Mouse (Mus musculus) spleen, adult 2 months (tissue): ENCODE data around the gene Spag16.

Experiments used
- CTCF ChIP-seq: fragments of 200-500 bp; IDR thresholded peaks from 2 replicates; pipeline ENCODE4 v1.5.1; 2011; ENCODE audit warnings: mild to moderate bottlenecking, inconsistent platforms; ENCODE audit not compliant: insufficient read depth, insufficient read length, insufficient replicate concordance; ENCODE audit errors: extremely low read depth
- POLR2A ChIP-seq: fragments of 200-500 bp; IDR thresholded peaks from 2 replicates; pipeline ENCODE4 v1.6.1; 2011; ENCODE audit warnings: low read depth, low read length, inconsistent platforms

DNA sequence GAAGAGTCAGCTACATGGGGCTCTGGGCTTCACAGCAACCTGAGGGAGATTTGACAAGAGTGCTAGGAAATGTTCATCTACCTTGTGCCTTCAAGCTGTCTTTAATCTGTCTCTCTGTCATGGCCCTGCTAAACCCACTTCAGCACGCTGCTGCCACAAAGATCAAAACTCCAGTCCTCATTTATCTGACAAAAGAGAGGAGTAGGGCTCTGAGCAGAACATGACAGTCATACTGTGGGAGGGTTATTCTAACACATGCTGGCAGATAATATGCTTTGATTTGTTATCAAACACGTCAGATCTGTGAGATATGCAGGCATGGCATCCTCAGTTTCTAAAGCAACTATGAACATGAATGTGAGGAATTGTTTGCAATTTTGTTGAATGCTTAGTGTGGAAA is 725.1 kb downstream of the Spag16 start:
- TF ChIP-seq CTCF: no peak
- no peak for TF ChIP-seq POLR2A
